Mouse (Mus musculus) C2C12 (cell line): ENCODE results near the gene Pdzd2. TPM values are rescaled to one million over a fixed set of nuclear protein-coding genes. Genes with fewer than 3 reads are reported as not detected.

Experiments used
- H3K27me3 ChIP-seq: one replicate; pipeline ENCODE4 v1.6.1; 2011; ENCODE audit not compliant: control insufficient read depth, insufficient read depth, insufficient read length
- H3K36me3 ChIP-seq: one replicate; pipeline ENCODE4 v1.6.1; 2011; ENCODE audit not compliant: control insufficient read depth, insufficient read depth
- H3K4me3 ChIP-seq: one replicate; pipeline ENCODE4 v1.5.1; 2011; ENCODE audit warnings: mild to moderate bottlenecking, control low read depth; ENCODE audit not compliant: poor library complexity, insufficient read depth, severe bottlenecking
- H3K79me2 ChIP-seq: one replicate; pipeline ENCODE4 v1.6.1; 2011; ENCODE audit not compliant: control insufficient read depth, insufficient read depth
- H3K79me3 ChIP-seq: one replicate; pipeline ENCODE4 v1.6.1; 2011; ENCODE audit warnings: low read depth, control low read depth
- H3ac ChIP-seq: one replicate; pipeline ENCODE3; 2011; ENCODE audit warnings: low read depth; ENCODE audit not compliant: control insufficient read depth, insufficient read length
- CEBPB ChIP-seq: IDR thresholded peaks from one replicate; pipeline ENCODE4 v1.6.1; 2011; ENCODE audit warnings: low read depth, mild to moderate bottlenecking, control low read depth, moderate library complexity
- CTCF ChIP-seq: IDR thresholded peaks from one replicate; pipeline ENCODE4 v1.5.1; 2011; ENCODE audit not compliant: control insufficient read depth, insufficient read depth, insufficient read length
- FOSL1 ChIP-seq: IDR thresholded peaks from one replicate; pipeline ENCODE4 v1.8.0; 2011; ENCODE audit warnings: mild to moderate bottlenecking, low read length; ENCODE audit not compliant: poor library complexity, insufficient read depth, severe bottlenecking
- MAX ChIP-seq: IDR thresholded peaks from one replicate; pipeline ENCODE4 v1.6.1; 2011; ENCODE audit warnings: mild to moderate bottlenecking, control low read depth
- MYOD1 ChIP-seq: IDR thresholded peaks from one replicate; pipeline ENCODE4 v1.6.1; 2011; ENCODE audit warnings: low read depth; ENCODE audit not compliant: control insufficient read depth, insufficient read length
- MYOG ChIP-seq: IDR thresholded peaks from one replicate; pipeline ENCODE4 v1.6.1; 2011; ENCODE audit not compliant: control insufficient read depth, insufficient read length; ENCODE audit errors: extremely low read depth
- USF1 ChIP-seq: IDR thresholded peaks from one replicate; pipeline ENCODE4 v1.6.1; 2011; ENCODE audit warnings: low read depth, mild to moderate bottlenecking, control low read depth, moderate library complexity
- polyA plus RNA-seq: library from polyadenylated mRNA; unstranded; fragments of >200 nt; fragmentation: generic; extraction: Trizol; gene quantifications from one replicate; pipeline ENCODE4 v1.2.1, GENCODE M21; 2012; ENCODE audit warnings: missing spikeins

Pdzd2 gene
- polyA plus RNA-seq, 1 experiment = 0.01 TPM

DNA sequence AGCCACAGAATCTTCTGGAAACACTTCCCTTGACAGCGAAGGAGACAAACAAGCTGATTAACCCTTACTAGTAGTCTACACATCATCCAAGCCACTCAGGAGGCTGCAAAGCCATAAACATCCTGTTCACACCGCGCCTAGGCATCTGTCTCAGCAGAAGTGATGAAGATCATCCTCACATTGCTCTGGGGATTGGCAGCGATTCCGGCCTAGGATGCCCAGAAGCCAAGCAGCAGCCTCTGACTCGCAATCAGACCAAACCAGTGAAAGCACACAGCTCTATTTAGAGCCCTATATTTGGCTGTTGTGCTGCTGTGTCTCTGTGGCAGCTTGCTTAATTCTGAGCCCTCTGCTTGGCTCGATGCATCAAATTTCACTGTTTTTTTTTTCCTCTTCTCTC lies 99.0 kb downstream of the Pdzd2 start:
- H3K4me3 ChIP-seq = no peak overlapping the region
- no peaks in the 10 kb centered on the region for H3K36me3 ChIP-seq
- no peaks in the 10 kb centered on the region for H3K79me3 ChIP-seq
- no peak overlapping the region for H3ac ChIP-seq
- H3K79me2 ChIP-seq = no peaks in the 10 kb centered on the region
- TF ChIP-seq CTCF (no peak), FOSL1 (no peak), MYOD1 (no peak), CEBPB (no peak), MAX (no peak), USF1 (no peak), MYOG (no peak)
- H3K27me3 ChIP-seq = peaks cover 9% of the 10 kb centered on the region

DNA sequence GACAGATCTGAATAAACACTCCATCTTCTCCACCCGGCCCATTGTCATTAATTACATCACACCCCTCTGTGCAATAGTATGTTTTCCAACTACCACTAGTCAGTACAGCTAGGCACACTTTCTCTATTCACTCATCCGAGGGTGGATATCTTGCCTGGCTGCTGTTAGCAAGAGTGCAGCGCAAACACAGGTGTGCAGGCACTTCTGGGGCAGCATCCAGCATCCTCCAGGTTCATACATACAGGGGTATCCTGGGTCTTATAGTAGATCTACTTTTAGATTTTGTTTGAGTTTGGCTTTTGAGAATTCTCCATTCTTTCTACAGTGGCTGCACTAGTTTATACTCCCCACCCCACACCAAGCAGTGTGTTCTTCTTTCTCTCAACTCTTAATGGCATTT lies 99.9 kb downstream of the Pdzd2 start:
- Histone ChIP-seq H3K36me3 (no peaks in the 10 kb centered on the region), H3ac (no peak overlapping the region), H3K79me3 (no peaks in the 10 kb centered on the region), H3K4me3 (no peak overlapping the region), H3K27me3 (peaks cover 13% of the 10 kb centered on the region), H3K79me2 (no peaks in the 10 kb centered on the region)
- no peak for TF ChIP-seq MYOD1
- TF ChIP-seq FOSL1 = no peak
- no peak for TF ChIP-seq CEBPB
- TF ChIP-seq CTCF = no peak
- TF ChIP-seq MYOG = no peak
- no peak for TF ChIP-seq MAX
- TF ChIP-seq USF1 = no peak

DNA sequence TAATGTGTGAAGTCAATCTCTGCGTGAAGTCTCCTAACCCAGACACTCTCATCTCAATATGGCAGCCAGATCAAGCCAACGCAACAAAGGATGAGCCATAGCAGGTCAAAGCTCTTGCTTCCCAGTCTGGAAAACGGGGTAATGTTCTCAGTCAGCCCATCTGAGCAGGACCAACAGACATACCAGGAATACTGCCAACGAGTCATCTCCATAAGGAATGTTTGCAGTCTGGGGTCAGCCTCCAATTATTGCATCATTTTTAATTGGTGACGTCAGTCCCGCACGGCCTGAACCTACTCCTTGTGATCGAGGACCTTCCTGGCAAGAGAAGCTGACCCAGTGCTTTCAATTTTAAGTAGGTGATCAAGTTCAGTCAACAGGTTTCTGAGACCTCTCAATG lies 100.5 kb downstream of the Pdzd2 start:
- H3K27me3 ChIP-seq = peaks cover 14% of the 10 kb centered on the region
- no peaks in the 10 kb centered on the region for H3K36me3 ChIP-seq
- H3ac ChIP-seq = no peak overlapping the region
- H3K79me2 ChIP-seq = no peaks in the 10 kb centered on the region
- no peak for TF ChIP-seq MYOG
- no peak for TF ChIP-seq CEBPB
- TF ChIP-seq FOSL1 = no peak
- no peak overlapping the region for H3K4me3 ChIP-seq
- H3K79me3 ChIP-seq = no peaks in the 10 kb centered on the region

DNA sequence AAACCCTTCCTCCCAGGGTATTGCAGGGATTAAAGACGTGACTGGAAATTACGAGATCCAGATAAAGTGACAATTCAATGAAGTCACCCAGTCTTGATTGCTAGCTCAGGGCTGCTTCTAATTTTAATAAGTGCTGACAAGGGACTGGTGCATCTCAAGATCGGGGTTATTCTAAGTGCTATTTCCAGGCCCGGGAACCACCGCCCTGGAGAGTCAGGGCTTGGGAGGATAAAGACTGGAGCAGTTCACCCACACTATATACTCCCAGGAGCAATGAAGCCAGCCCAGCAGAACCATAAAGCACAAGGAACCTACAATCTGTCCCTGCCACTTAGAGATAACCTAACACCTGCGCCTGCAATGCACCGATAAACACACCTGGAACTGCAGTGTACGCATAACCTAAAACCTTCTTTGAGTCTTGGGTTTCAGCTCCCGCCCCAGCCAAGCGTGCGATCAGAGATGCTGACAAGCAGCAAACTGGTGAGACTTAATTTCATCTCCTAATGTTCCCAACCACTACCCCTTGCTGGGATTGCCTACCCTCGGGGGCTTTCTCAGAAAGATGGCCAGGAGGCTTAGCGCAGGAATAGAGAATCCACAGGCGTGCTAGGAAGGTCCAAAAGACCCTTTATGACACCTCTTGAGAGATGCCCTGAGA lies 101.2 kb downstream of the Pdzd2 start:
- Histone ChIP-seq H3K79me2 (no peaks in the 10 kb centered on the region), H3K4me3 (no peak overlapping the region), H3K79me3 (no peaks in the 10 kb centered on the region), H3K27me3 (peaks cover 17% of the 10 kb centered on the region), H3K36me3 (no peaks in the 10 kb centered on the region), H3ac (no peak overlapping the region)
- no peak for TF ChIP-seq USF1
- TF ChIP-seq MAX = no peak
- no peak for TF ChIP-seq MYOG

DNA sequence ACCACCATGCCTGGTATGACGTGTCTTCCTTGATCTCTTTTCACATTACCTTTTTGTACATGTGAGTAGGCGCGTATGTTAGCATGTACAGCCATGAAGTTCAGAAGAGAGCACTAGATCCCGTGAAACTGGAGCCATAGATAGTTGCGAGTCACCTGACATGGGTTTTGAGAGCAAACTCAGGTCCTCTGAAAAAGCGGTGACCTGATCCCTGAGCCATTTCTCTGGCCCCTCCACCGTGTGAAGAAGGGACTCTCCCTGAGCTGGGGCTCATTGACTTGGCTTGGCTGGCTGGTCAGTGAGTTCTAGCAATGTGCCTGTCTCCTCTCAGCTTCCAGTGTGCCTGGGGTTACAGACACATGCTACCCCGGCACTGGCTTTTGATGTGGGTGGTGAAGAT lies 102.2 kb downstream of the Pdzd2 start:
- Histone ChIP-seq H3ac (no peak overlapping the region), H3K79me2 (no peaks in the 10 kb centered on the region), H3K4me3 (no peak overlapping the region), H3K27me3 (peaks cover 17% of the 10 kb centered on the region), H3K36me3 (no peaks in the 10 kb centered on the region), H3K79me3 (no peaks in the 10 kb centered on the region)
- TF ChIP-seq MYOG = no peak
- TF ChIP-seq CTCF = no peak
- no peak for TF ChIP-seq CEBPB
- TF ChIP-seq USF1 = no peak
- TF ChIP-seq MAX = no peak
- no peak for TF ChIP-seq FOSL1
- no peak for TF ChIP-seq MYOD1

DNA sequence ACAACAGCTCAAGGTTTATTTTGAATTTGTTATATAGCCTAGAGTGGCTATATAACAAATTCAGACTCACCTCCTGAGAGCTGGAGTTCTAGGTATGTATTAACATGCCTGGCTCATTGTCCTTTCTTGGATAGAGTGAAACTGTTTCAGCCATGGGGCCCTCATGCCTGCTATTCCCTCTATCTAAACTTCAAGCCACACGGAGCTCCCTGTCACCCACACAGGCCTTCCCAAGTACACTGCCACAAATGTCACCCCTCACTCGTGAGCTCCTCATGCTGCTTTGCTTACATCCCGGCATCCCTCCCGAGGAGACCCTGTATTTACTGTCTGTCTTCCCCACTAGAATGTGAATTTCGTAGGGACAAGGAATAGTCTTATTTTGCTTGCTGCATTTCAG lies 103.3 kb downstream of the Pdzd2 start:
- Histone ChIP-seq H3K36me3 (no peaks in the 10 kb centered on the region), H3K79me2 (no peaks in the 10 kb centered on the region), H3K4me3 (no peak overlapping the region), H3ac (no peak overlapping the region), H3K27me3 (peaks cover 17% of the 10 kb centered on the region), H3K79me3 (no peaks in the 10 kb centered on the region)
- TF ChIP-seq CTCF (no peak), USF1 (no peak), CEBPB (no peak), MYOD1 (no peak), FOSL1 (no peak), MAX (no peak), MYOG (no peak)
